Mouse (Mus musculus) lung, postnatal 14 days (tissue): ENCODE measurements around the gene Usp17lb.
"Not testable (repeated sequence)": the region's sequence is repeated elsewhere in the genome, so short reads cannot be mapped to it uniquely, and the experiment has no call there.

Experiments used
- DNase-seq: peaks from one replicate; pipeline ENCODE4 v3.0.0; 2021

Usp17lb gene

DNA sequence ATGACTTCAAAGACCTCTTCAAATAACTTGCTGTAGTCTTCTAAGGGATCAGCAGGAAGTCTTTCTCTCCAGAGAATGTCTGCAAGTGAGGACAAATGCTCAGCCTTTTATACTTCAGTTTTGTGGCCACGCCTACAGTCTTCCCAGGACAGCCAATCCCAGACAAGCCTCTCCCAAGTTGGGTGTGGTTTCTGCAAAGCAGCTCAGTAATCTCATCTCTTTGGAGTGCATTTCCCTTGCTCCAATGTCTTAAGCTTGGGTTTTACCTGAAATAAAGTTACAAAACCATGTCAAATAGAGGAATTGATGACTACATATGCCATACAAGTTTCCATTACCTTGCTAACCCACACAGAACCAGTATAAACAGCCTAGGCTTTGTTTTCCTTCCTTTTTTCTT is at the start of gene Usp17lb:
Gene Usp17lb, minus strand, starts transcription at position 101 of the 400 bp plus-strand sequence.
- DNase-seq, result no peak

DNA sequence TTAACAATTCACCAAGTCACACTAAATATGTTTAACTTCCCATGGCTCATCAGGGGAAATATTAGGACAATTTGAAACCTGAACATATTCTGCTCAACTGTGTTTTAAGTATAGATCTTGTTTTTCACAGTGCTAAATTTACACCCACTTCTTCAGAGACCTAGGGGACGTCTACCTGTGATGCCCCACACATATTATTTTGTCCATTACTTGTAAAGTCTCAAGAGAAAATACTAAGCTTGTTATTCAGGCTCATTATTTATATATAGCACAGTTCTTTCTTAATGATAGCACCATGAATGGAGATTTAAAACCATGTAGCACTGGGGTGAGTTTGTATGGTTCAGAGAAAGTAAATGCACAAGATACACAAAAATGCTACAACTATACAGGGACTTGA is 35.3 kb upstream of the Usp17lb start, which contains the start of gene Olfr665:
Gene Olfr665, plus strand, starts transcription at position 301 of the 400 bp plus-strand sequence.
- DNase-seq, result no peak

DNA sequence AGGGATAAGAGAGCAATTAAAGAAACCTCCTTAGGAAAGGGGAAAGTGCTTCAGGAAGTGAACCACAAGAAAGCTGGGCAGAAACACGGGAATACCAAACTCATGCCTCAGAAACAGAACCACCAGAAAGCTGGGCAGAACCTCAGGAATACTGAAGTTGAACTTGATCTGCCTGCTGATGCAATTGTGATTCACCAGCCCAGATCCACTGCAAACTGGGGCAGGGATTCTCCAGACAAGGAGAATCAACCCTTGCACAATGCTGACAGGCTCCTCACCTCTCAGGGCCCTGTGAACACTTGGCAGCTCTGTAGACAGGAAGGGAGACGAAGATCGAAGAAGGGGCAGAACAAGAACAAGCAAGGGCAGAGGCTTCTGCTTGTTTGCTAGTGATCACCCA is 19.0 kb upstream of the Usp17lb start:
- no peak for DNase-seq

DNA sequence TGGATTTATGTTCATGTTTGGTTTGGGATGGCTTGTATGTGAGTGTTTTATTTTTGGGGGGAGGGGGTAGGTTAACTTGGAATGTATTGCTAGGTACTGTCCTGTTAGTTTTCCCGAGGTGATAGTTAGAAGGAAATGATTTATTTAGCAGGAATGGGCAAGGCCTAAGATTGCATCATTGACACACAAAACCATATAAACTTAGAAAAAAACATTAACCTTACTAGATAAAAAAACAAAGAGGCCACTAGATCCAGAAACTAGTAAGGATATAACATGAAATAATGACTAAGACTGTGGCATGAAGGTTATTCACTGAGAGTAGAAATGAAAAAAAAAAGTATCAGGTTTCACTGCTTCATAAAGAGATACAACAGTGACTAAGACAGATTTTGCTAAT is 15.3 kb upstream of the Usp17lb start:
- no peak for DNase-seq

DNA sequence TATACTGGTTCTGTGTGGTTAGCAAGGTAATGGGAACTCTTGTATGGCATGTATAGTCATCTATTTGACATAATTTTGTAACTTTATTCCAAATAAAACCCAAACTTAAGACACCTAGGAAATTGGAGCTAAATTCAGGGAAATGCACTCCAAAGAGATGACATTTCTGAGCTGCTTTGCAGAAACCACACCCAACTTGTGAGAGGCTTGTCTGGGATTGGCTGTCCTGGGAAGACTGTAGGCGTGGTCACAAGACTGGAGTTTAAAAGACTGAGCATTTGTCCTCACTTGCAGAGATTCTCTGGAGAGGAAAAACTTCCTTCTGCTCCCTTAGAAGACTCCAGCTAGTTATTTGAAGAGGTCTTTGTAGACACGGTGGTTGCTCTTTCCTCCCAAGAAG is 14.3 kb upstream of the Usp17lb start, which contains the start of gene Usp17la:
Gene Usp17la, plus strand, starts transcription at position 301 of the 400 bp plus-strand sequence.
- not testable (repeated sequence) for DNase-seq

DNA sequence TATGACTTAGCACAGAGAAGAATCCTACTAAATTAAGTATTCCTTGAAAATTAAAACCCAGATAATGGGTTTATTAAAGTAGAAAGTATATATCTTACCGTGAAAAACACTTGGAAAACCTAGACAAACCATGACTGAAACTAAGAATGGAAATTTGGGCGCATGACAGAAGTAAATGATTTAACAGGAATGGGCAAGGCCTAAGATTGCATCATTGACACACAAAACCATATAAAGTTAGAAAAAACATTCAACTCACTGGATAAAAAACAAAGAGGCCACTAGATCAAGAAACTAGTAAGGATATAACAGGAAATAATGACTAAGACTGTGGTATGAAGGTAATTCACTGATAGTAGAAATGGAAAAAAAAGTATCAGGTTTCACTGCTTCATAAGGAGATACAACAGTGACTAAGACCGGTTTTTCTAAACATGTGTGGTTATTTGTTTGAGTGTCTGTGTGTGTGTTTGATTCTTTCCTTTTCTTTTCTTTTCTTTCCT is 12.9 kb upstream of the Usp17lb start:
- DNase-seq, result no peak

DNA sequence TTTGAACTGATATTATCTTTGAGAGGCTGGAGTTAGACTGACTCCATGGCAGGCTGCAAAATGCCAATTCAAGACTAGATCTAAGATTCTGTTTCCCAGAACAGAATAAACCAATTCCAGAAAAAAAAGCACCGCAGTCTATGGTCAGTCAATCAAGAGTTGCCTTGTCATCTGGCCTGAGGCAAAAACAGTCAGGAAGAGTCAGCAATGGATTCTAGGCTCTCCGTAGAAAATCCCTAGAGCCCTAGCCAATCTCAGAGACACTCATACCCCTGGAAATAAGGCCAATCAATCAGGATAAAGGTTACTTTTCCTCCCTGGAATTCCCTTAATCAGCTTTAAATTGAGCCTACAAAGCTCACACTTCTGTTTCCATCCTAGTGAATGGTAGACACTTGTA is 9.1 kb upstream of the Usp17lb start:
- not testable (repeated sequence) for DNase-seq

DNA sequence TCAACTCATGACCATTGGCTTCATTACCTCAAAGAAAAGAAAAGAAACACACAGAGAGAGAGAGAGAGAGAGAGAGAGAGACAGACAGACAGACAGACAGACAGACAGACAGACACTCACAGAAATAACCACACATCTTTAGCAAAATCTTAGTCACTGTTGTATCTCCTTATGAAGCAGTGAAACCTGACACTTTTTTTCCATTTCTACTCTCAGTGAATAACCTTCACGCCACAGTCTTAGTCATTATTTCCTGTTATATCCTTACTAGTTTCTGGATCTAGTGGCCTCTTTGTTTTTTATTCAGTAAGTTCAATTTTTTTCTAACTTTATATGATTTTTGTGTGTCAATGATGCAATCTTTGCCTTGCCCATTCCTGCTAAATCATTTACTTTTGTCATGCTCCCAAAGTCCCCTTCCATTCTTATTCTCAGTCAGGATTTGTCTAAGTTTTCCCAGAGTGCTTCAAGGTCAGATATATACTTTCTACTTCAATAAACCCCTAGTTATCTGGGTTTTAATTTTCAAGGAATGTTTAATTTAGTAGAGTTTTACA is 1.4 kb upstream of the Usp17lb start:
- DNase-seq, result no peak

DNA sequence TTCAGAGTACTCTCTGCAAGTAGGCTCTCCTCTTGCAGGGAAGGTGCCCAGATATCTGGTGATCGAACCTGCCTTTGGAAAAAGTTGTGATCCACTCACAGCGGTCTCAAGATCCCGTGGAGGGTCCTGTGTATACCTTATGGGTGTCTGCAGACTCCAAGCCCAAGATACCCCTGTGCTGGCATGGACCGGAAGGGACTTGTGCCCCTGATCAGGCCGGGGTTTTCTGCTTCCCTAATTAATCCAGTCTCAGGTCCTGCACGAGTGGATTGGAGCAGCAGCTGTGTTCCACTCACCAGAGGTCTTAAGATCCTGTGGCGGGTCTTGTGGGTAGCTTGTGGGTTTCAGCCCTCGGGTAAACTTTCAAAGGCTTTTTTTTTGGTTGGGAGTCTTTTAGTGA is 32.1 kb downstream of the Usp17lb start:
- not testable (repeated sequence) for DNase-seq

DNA sequence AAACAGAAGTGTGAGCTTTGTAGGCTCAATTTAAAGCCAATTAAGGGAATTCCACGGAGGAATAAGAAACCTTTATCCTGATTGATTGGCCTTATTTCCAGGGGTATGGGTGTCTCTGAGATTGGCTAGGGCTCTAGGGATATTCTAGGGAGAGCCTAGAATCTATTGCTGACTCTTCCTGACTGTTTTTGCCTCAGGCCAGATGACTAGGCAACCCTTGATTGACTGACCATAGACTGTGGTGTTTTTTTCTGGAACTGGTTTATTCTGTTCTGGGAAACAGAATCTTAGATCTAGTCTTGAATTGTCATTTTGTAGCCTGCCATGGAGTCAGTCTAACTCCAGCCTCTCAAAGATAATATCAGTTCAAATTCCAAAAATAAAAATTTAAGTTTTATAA is 51.6 kb downstream of the Usp17lb start:
- no peak for DNase-seq
